Mouse (Mus musculus) stomach, postnatal 0 days (tissue): Measurements from ENCODE around the gene Chek1. TPM values are rescaled to one million over a fixed set of nuclear protein-coding genes. Genes with fewer than 3 reads are reported as not detected.

Experiments used
- ATAC-seq: fragments of 200-750 bp; cut with Nextera tagmentation; 2 replicates; pipeline ENCODE4 v1.8.0; 2017; ENCODE audit not compliant: low FRiP score, low TSS enrichment
- DNase-seq: peaks from one replicate; pipeline ENCODE4 v3.0.0-alpha.2; 2016; ENCODE audit warnings: low spot score
- H3K27ac ChIP-seq: fragments of 300-500 bp; sonication (generic); replicated peaks from 2 replicates; pipeline ENCODE4 v1.5.1; 2014; ENCODE audit warnings: mild to moderate bottlenecking, control low read depth
- H3K27me3 ChIP-seq: fragments of 300-500 bp; sonication (generic); 2 replicates; pipeline ENCODE4 v1.6.1; 2014; ENCODE audit warnings: low read length; ENCODE audit not compliant: control insufficient read depth, insufficient read depth
- H3K36me3 ChIP-seq: fragments of 300-500 bp; sonication (generic); 2 replicates; pipeline ENCODE4 v1.6.1; 2014; ENCODE audit warnings: low read length, mixed read lengths; ENCODE audit not compliant: control insufficient read depth, insufficient read depth
- H3K4me1 ChIP-seq: fragments of 300-500 bp; sonication (generic); replicated peaks from 2 replicates; pipeline ENCODE4 v1.6.1; 2014; ENCODE audit warnings: antibody characterized with exemption; ENCODE audit not compliant: control insufficient read depth, insufficient read depth
- H3K4me2 ChIP-seq: fragments of 300-500 bp; sonication (generic); replicated peaks from 2 replicates; pipeline ENCODE4 v1.6.1; 2014; ENCODE audit warnings: low read depth, mild to moderate bottlenecking, control low read depth, moderate library complexity
- H3K4me3 ChIP-seq: fragments of 300-500 bp; sonication (generic); 2 replicates; pipeline ENCODE4 v1.5.1; 2014; ENCODE audit warnings: low read depth, low read length, control low read depth
- H3K9ac ChIP-seq: fragments of 300-500 bp; sonication (generic); 2 replicates; pipeline ENCODE4 v1.6.1; 2014; ENCODE audit warnings: mild to moderate bottlenecking, low read length, control low read depth, mixed read lengths
- H3K9me3 ChIP-seq: fragments of 300-500 bp; sonication (generic); 2 replicates; pipeline ENCODE4 v1.6.1; 2016; ENCODE audit warnings: low read length; ENCODE audit not compliant: control insufficient read depth
- CTCF ChIP-seq: IDR thresholded peaks from 2 replicates; pipeline ENCODE4 v1.5.1; 2016; ENCODE audit warnings: antibody characterized with exemption, low read depth, mild to moderate bottlenecking, moderate library complexity
- EP300 ChIP-seq: optimal IDR thresholded peaks from 2 replicates; pipeline ENCODE3; 2016; ENCODE audit warnings: antibody characterized with exemption
- WGBS: fragments of 180-500 bp; shearing (Covaris S2); extraction: QIAGEN DNeasy Blood & Tissue Kit; methylation state at CpG from one replicate; pipeline ENCODE4 v1.1.7; 2014; 5-methylcytosine and 5-hydroxymethylcytosine counted together
- polyA plus RNA-seq: library from polyadenylated mRNA; unstranded; fragments of >200 nt; fragmentation: Nextera tagmentation; extraction: Ambion mirVana; gene quantifications from 2 replicates; pipeline ENCODE4 v1.2.1, GENCODE M21; 2015

Chek1 gene
- polyA plus RNA-seq = 8.1 and 9.3 TPM in 2 replicates

DNA sequence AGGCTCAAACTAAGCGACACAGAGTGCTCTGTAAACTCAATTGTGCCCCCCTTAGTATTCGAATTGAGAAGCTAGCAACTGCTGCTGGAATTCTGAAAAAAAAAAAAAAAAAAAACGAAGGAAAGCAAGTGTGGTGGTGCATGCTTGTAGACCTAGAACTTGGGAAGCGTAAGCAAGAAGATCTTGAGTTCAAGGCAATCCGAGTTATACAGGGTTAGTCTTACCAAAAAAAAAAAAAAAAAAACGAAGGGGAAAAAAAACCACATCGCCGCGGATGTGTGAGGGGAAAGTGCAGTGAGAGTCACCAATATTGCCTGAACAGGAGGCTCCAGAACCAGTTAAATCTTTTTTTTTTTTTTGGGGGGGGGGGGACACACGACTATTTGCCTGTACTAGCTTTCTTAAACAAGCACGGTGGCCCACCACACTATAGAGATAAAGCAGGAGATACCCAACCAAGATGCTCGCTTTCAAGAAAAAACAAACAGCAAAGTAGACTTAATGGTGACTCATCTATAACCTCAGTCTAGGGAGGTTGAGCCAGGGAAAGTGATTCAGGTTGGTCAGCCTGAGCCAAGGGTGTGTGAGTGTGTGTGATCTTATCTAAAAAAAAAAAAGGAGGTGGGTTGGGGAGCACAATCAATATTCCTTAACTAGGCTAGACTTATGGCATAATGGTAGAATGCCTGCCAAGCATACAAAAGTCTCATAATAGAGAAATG lies at the start of gene Chek1:
Gene Chek1 (minus strand): TSS at position 32 of the 722 bp plus-strand sequence.
- peak; percentile 22 for DNase-seq
- H3K27ac ChIP-seq = peak within 1 kb of the TSS; percentile 76
- TF ChIP-seq EP300 (no peak), CTCF (no peak)

DNA sequence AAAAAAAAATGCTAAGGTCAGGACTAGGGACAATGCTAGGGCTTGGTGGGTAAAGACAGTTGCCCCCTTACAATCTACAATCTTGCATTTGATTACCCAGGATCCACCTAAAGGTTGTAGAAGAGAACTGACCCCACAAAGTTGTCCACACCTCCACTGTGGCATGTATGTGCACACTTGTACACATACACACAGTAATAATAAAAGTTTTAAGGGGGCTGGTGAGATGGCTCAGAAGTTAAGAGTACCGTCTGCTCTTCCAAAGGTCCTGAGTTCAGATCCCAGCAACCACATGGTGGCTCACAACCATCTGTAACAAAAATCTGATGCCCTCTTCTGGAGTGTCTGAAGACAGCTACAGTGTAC lies 42.2 kb upstream of the Chek1 start:
- no peak for DNase-seq
- Histone ChIP-seq H3K36me3 (no peaks in the 10 kb centered on the region), H3K9ac (no peak overlapping the region), H3K27me3 (no peaks in the 10 kb centered on the region), H3K27ac (no peak overlapping the region), H3K4me2 (no peak overlapping the region), H3K4me3 (no peak overlapping the region), H3K4me1 (no peaks in the 10 kb centered on the region), H3K9me3 (no peaks in the 10 kb centered on the region)
- no peak for ATAC-seq
- no peak for TF ChIP-seq CTCF
- TF ChIP-seq EP300 = no peak
- WGBS = 97% methylated on average over 1 of the region's 1 CpGs

More for the DNA sequence above, at the start of gene Chek1:
- H3K9ac ChIP-seq = peak within 1 kb of the TSS; percentile 63
- H3K9me3 ChIP-seq = no peaks in the 10 kb centered on the region
- 2% methylated on average over 12 of the region's 12 CpGs for WGBS
- no peaks in the 10 kb centered on the region for H3K36me3 ChIP-seq
- H3K27me3 ChIP-seq = no peaks in the 10 kb centered on the region
- peak within 1 kb of the TSS; percentile 97 for H3K4me2 ChIP-seq
- no peaks in the 10 kb centered on the region for H3K4me1 ChIP-seq
- peak; percentile 79 for ATAC-seq
- peak within 1 kb of the TSS; percentile 67 for H3K4me3 ChIP-seq

DNA sequence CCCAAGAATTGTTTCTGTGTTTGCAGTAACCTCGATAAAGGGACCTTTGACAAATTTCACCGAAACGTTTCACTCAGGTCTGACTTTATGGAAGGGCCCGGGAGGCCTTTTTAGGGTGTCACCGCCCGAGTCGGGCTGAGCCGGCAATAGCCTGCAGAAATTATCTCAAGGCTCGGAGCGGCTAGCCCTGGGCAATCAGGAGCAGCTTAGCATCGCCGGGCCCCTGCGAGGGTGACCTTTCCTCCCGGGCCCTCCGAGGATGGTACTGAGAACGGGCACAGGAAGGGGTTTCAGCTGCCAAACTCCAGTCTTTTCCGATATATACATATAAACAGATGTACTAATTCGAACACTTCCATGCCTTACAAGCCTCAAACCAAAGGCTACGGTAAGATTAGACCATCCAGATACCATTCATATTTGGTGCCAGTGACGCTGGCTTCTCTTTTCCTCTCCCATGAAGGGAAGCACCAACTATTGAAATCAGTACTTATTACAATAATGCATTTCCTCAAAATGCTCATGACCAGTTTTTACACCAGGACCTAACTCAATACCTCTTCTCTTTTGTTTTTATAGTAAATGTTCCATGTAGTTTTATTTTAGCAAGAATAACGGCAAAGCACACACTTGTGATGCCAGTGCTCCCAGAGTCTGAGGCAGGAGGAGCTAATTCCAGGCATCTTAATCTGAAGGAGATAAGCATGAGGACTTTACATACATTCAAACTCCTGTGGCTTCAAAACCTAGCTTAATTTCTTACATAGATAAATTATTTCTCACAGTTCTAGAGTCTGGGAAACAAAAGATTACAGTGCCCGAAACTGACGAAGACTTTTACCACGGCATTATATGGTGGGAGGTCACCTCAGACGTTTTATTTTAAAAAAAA lies 41.5 kb upstream of the Chek1 start:
- Histone ChIP-seq H3K27me3 (no peaks in the 10 kb centered on the region), H3K4me3 (peak overlapping the region; percentile 69), H3K36me3 (0 out of 2 replicates have a peak, but pooled peaks cover 4% of the 10 kb centered on the region), H3K9ac (peak overlapping the region; percentile 83), H3K4me1 (no peaks in the 10 kb centered on the region), H3K27ac (peak overlapping the region; percentile 95), H3K4me2 (peak overlapping the region; percentile 88), H3K9me3 (no peaks in the 10 kb centered on the region)
- DNase-seq (peak; percentile 43), ATAC-seq (peak; percentile 17; the same call in 1 of the 2 replicates)
- TF ChIP-seq CTCF (no peak), EP300 (no peak)
- WGBS = 10% methylated on average over 25 of the region's 25 CpGs

DNA sequence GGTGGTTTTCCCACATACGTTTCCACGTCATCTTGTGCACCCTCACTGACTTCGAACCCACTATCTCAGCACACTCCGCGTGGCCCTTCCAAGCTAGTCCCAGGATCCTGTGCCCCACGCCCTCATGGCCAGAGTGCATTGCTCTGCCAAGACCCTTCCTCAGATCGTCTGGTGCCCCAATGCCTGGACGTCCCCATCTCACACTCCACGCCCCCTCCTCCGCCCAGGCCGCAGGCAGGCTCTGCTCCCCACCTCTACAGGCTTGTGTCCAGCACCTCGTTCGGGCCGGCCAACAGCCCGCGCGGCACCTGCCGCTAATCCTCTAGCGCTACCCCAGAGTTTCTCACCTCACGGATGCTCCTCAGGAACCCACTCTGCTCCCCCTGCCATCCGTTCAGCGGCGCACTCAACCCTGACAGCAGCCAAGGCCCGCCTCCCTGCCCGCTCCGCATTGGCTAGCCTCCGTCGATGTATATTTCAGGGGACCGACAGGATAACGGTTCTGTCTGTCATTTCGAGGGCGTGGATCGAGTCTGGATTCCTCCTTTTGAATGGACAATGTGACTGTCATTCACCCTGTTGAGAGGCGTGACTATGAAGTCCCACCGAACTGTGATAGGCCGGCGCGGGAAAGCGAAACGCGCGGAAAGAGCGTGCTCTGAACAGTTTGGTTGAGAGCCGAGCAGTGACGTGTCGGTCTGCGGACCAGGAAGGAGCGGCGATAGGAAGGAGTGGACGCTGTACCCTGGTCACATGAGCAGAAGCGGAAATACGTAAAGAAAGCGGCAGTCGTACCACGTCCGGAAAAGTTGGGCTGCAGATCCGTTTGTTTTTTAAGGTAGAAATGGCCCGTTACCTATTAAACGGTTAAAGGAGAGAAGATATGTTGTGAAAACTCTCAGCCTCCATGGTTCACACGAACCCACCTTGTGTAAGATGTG lies 40.6 kb upstream of the Chek1 start, which contains the start of gene Stt3a:
Gene Stt3a (minus strand): TSS at position 477 of the 941 bp plus-strand sequence.
- H3K36me3 ChIP-seq = 0 out of 2 replicates have a peak, but pooled peaks cover 5% of the 10 kb centered on the region
- H3K9me3 ChIP-seq = no peaks in the 10 kb centered on the region
- peak; percentile 99 for DNase-seq
- peak within 1 kb of the TSS; percentile 89 for H3K9ac ChIP-seq
- H3K4me1 ChIP-seq = no peaks in the 10 kb centered on the region
- TF ChIP-seq EP300 (no peak), CTCF (peak; percentile 16; the same call in 1 of the 2 replicates)
- under 1% methylated on average over 60 of the region's 60 CpGs for WGBS
- H3K27me3 ChIP-seq = no peaks in the 10 kb centered on the region
- H3K27ac ChIP-seq = peak within 1 kb of the TSS; percentile 95
- H3K4me3 ChIP-seq = peak within 1 kb of the TSS; percentile 98
- ATAC-seq = peak; percentile 100
- H3K4me2 ChIP-seq = peak within 1 kb of the TSS; percentile 88

DNA sequence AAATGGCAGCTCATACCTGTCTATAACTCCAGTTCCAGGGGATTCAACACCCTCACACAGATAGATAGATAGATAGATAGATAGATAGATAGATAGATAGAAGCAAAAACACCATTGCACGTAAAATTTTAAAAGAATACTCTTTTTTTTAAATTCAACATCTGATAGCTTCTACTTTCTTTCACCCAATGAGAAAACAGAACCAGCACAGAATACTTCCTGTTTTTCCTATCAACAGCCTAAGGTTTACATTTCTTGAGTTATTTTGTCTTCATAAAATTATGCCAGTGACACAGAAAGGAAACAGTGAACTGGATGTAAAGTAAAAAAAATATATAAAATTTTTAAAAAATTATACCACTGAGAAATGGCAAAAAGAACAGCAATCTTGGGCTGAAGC lies 37.5 kb upstream of the Chek1 start:
- Histone ChIP-seq H3K4me2 (no peak overlapping the region), H3K9me3 (no peaks in the 10 kb centered on the region), H3K9ac (no peak overlapping the region), H3K4me3 (no peak overlapping the region), H3K27me3 (no peaks in the 10 kb centered on the region), H3K27ac (no peak overlapping the region), H3K4me1 (no peaks in the 10 kb centered on the region), H3K36me3 (peaks cover 11% of the 10 kb centered on the region; the same call in 1 of the 2 replicates)
- 91% methylated on average over 1 of the region's 1 CpGs for WGBS
- ATAC-seq (no peak), DNase-seq (no peak)
- TF ChIP-seq CTCF (no peak), EP300 (no peak)
